Mouse (Mus musculus) intestine, postnatal 0 days (tissue): ENCODE results near the gene Ctsw. TPM values are rescaled to one million over a fixed set of nuclear protein-coding genes. Genes with fewer than 3 reads are reported as not detected.

ENCODE experiments used
- ATAC-seq: fragments of 200-750 bp; cut with Nextera tagmentation; 2 replicates; pipeline ENCODE4 v1.8.0; 2017; ENCODE audit warnings: mild to moderate bottlenecking, moderate TSS enrichment, moderate library complexity
- H3K27ac ChIP-seq: fragments of 300-500 bp; sonication (generic); 2 replicates; pipeline ENCODE4 v1.5.1; 2014; ENCODE audit warnings: mild to moderate bottlenecking, low read depth, low read length, moderate library complexity
- H3K27me3 ChIP-seq: fragments of 300-500 bp; sonication (generic); replicated peaks from 2 replicates; pipeline ENCODE4 v1.6.1; 2014; ENCODE audit warnings: low read length, mixed read lengths; ENCODE audit not compliant: control insufficient read depth, insufficient read depth
- H3K36me3 ChIP-seq: fragments of 300-500 bp; sonication (generic); 2 replicates; pipeline ENCODE4 v1.6.1; 2014; ENCODE audit warnings: mild to moderate bottlenecking, moderate library complexity; ENCODE audit not compliant: control insufficient read depth, insufficient read depth
- H3K4me1 ChIP-seq: fragments of 300-500 bp; sonication (generic); replicated peaks from 2 replicates; pipeline ENCODE4 v1.6.1; 2014; ENCODE audit warnings: antibody characterized with exemption, low read length, mixed read lengths; ENCODE audit not compliant: control insufficient read depth, insufficient read depth
- H3K4me2 ChIP-seq: fragments of 300-500 bp; sonication (generic); replicated peaks from 2 replicates; pipeline ENCODE4 v1.6.1; 2014; ENCODE audit warnings: low read depth, mild to moderate bottlenecking, moderate library complexity
- H3K4me3 ChIP-seq: fragments of 300-500 bp; sonication (generic); 2 replicates; pipeline ENCODE4 v1.5.1; 2014; ENCODE audit warnings: low read depth, low read length
- H3K9ac ChIP-seq: fragments of 300-500 bp; sonication (generic); 2 replicates; pipeline ENCODE4 v1.6.1; 2014; ENCODE audit warnings: mild to moderate bottlenecking, low read depth, low read length
- H3K9me3 ChIP-seq: fragments of 300-500 bp; sonication (generic); 2 replicates; pipeline ENCODE4 v1.6.1; 2016; ENCODE audit warnings: mixed run types; ENCODE audit not compliant: control insufficient read depth
- CTCF ChIP-seq: sonication (generic); IDR thresholded peaks from 2 replicates; pipeline ENCODE4 v1.5.1; 2016; ENCODE audit warnings: low read depth, mild to moderate bottlenecking, control low read depth, antibody characterized with exemption, moderate library complexity
- WGBS: fragments of 180-500 bp; shearing (Covaris S2); extraction: QIAGEN DNeasy Blood & Tissue Kit; methylation state at CpG from one replicate; pipeline ENCODE4 v1.1.7; 2014; 5-methylcytosine and 5-hydroxymethylcytosine counted together
- polyA plus RNA-seq: library from polyadenylated mRNA; unstranded; fragments of >200 nt; fragmentation: Nextera tagmentation; extraction: Ambion mirVana; gene quantifications from 2 replicates; pipeline ENCODE4 v1.2.1, GENCODE M21; 2015

The Ctsw gene
- polyA plus RNA-seq, 1 experiment from 2014 or later: 0.85 TPM

GRCm38 (mm10) chr19:5445747-5446146 is 22.6 kb downstream of the Ctsw start:
- Histone ChIP-seq H3K36me3 (no peaks in the 10 kb centered on the region), H3K4me3 (no peak overlapping the region), H3K9ac (no peak overlapping the region), H3K4me1 (0 out of 2 replicates have a peak, but pooled peaks cover 6% of the 10 kb centered on the region), H3K27me3 (peaks cover 29% of the 10 kb centered on the region), H3K4me2 (no peak overlapping the region), H3K27ac (no peak overlapping the region), H3K9me3 (no peaks in the 10 kb centered on the region)
- WGBS: 90% methylated on average over 5 of the region's 5 CpGs
- ATAC-seq: no peak
- TF ChIP-seq CTCF: no peak

- Histone ChIP-seq H3K27me3 (peaks cover 24% of the 10 kb centered on the region), H3K4me3 (no peak overlapping the region), H3K9ac (no peak overlapping the region), H3K4me2 (no peak overlapping the region), H3K4me1 (0 out of 2 replicates have a peak, but pooled peaks cover 6% of the 10 kb centered on the region), H3K36me3 (no peaks in the 10 kb centered on the region), H3K27ac (no peak overlapping the region), H3K9me3 (no peaks in the 10 kb centered on the region)
- no peak for ATAC-seq
- no peak for TF ChIP-seq CTCF
- 30% methylated on average over 7 of the region's 7 CpGs for WGBS
Observed at GRCm38 (mm10) chr19:5444954-5445353, 23.4 kb downstream of the Ctsw start.

- no peaks in the 10 kb centered on the region for H3K9me3 ChIP-seq
- 53% methylated on average over 9 of the region's 9 CpGs for WGBS
- no peak for TF ChIP-seq CTCF
- no peaks in the 10 kb centered on the region for H3K36me3 ChIP-seq
- no peak overlapping the region for H3K4me2 ChIP-seq
- H3K4me1 ChIP-seq: 0 out of 2 replicates have a peak, but pooled peaks cover 6% of the 10 kb centered on the region
- no peak overlapping the region for H3K27ac ChIP-seq
- H3K9ac ChIP-seq: no peak overlapping the region
- ATAC-seq: no peak
- H3K27me3 ChIP-seq: peaks cover 19% of the 10 kb centered on the region
- no peak overlapping the region for H3K4me3 ChIP-seq
Observed at GRCm38 (mm10) chr19:5444371-5444908, 23.9 kb downstream of the Ctsw start.

- Histone ChIP-seq H3K9me3 (no peaks in the 10 kb centered on the region), H3K27ac (no peak overlapping the region), H3K4me1 (0 out of 2 replicates have a peak, but pooled peaks cover 5% of the 10 kb centered on the region), H3K36me3 (no peaks in the 10 kb centered on the region), H3K27me3 (no peaks in the 10 kb centered on the region), H3K9ac (no peak overlapping the region), H3K4me2 (peak overlapping the region; percentile 75; the same call in 1 of the 2 replicates), H3K4me3 (no peak overlapping the region)
- no peak for ATAC-seq
- 62% methylated on average over 7 of the region's 7 CpGs for WGBS
- no peak for TF ChIP-seq CTCF
Observed at GRCm38 (mm10) chr19:5433951-5434350, 34.4 kb downstream of the Ctsw start.

GRCm38 (mm10) chr19:5432992-5433852 is 35.1 kb downstream of the Ctsw start:
- no peaks in the 10 kb centered on the region for H3K36me3 ChIP-seq
- H3K9ac ChIP-seq: no peak overlapping the region
- H3K27ac ChIP-seq: peak overlapping the region; percentile 31; the same call in 1 of the 2 replicates
- peak overlapping the region; percentile 75 for H3K4me2 ChIP-seq
- H3K4me1 ChIP-seq: 0 out of 2 replicates have a peak, but pooled peaks cover 5% of the 10 kb centered on the region
- ATAC-seq: peak; percentile 56
- 4% methylated on average over 16 of the region's 16 CpGs for WGBS
- H3K9me3 ChIP-seq: no peaks in the 10 kb centered on the region
- peak; percentile 72 for TF ChIP-seq CTCF
- peak overlapping the region; percentile 33 for H3K4me3 ChIP-seq
- no peaks in the 10 kb centered on the region for H3K27me3 ChIP-seq

- no peak overlapping the region for H3K27ac ChIP-seq
- H3K4me2 ChIP-seq: no peak overlapping the region
- no peaks in the 10 kb centered on the region for H3K27me3 ChIP-seq
- TF ChIP-seq CTCF: no peak
- H3K36me3 ChIP-seq: no peaks in the 10 kb centered on the region
- no peaks in the 10 kb centered on the region for H3K9me3 ChIP-seq
- 83% methylated on average over 4 of the region's 4 CpGs for WGBS
- H3K4me1 ChIP-seq: 0 out of 2 replicates have a peak, but pooled peaks cover 5% of the 10 kb centered on the region
- no peak overlapping the region for H3K9ac ChIP-seq
- ATAC-seq: no peak
- no peak overlapping the region for H3K4me3 ChIP-seq
Observed at GRCm38 (mm10) chr19:5431911-5432464, 36.3 kb downstream of the Ctsw start.
